Mouse (Mus musculus) activated CD4-positive, CD25-positive, alpha-beta regulatory T cell, adult 4 months (primary cell): ENCODE results near the gene Gm4141. TPM values are rescaled to one million over a fixed set of nuclear protein-coding genes. Genes with fewer than 3 reads are reported as not detected.
"Not testable (repeated sequence)": the region's sequence is repeated elsewhere in the genome, so short reads cannot be mapped to it uniquely, and the experiment has no call there.

Experiments used
- ATAC-seq: one replicate; pipeline ENCODE4 v1.8.0; 2017
- polyA plus RNA-seq, 2 experiments: library from polyadenylated mRNA; unstranded; fragments of 100-300 nt; shearing (Covaris generic); gene quantifications; one replicate each; pipeline ENCODE4 v1.2.1; 2017

Gene Gm4141
- not detected for polyA plus RNA-seq

DNA sequence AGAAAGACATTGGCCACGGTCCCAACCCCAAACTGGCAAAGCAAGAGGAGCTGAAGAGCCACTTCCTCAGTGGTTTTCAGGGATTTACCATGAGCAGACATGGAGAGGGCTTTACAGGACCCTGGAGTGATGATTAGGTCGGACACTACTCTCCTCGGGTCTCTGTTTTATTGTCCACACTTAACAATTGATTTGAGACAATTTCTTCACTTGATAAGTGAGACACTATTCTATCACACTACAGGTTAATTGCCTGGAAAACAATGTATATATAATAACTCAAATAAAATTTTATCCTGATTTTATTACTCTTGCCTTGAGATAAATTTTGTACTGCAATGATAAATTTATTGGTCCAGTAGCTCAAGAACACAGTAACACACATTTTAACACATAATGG is at the start of gene Gm4141:
Gm4141 (minus strand) TSS at position 101 of the 400 bp plus-strand sequence.
- not testable (repeated sequence) for ATAC-seq

DNA sequence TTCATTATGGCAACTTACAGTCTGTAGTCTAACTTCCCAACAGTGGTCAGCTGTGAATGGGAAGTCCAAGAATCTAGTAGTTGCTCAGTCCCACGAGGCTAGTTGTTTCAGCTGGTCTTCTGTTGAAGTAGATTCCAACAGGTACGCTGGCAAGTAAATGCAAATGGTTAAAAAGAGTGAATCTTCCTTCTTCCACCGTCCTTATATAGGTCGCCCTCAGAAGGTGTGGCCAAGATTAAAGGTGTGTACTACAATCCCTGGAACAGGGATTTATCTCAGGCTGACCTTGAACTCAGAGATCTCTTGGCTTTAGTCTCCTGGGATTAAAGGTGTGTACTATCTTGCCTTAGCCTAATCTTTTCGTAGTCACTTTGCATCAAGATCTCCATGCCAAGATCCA is 22.9 kb upstream of the Gm4141 start, which contains the start of gene Gm4513:
Gm4513 (minus strand) TSS at position 101 of the 400 bp plus-strand sequence.
- not testable (repeated sequence) for ATAC-seq

DNA sequence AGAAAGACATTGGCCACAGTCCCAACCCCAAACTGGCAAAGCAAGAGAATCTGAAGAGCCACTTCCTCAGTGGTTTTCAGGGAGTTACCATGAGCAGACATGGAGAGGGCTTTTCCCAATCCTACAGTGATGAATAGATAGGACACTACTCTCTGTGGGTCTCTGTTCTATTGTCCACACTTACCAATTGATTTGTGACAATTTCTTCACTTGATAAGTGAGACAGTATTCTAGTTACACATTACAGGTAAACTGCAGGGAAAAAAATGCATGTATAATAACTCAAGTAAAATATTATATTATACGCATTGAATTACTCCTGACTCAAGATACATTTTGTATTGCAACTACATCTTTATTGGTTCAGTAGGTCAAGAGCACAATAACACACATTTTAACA is 30.4 kb downstream of the Gm4141 start, which contains the start of gene Gm5726:
Gm5726 (minus strand) TSS at position 101 of the 400 bp plus-strand sequence.
- not testable (repeated sequence) for ATAC-seq

DNA sequence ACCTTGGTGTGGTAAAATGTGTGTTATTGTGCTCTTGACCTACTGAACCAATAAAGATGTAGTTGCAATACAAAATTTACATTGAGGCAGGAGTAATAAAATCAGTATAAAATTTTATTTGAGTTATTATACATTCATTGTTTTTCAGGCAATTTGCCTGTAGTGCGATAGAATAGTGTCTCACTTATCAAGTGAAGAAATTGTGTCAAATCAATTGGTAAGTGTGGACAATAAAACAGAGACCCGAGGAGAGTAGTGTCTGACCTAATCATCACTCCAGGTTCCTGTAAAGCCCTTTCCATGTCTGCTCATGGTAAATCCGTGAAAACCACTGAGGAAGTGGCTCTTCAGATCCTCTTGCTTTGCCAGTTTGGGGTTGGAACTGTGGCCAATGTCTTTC is 42.5 kb downstream of the Gm4141 start, which contains the start of gene Vmn1r104:
Vmn1r104 (plus strand) TSS at position 301 of the 400 bp plus-strand sequence.
- ATAC-seq = not testable (repeated sequence)

Other genes with a start within 250 kb of the Gm4141 start
- not detected for gene Gm4133, start 242.2 kb downstream of the Gm4141 start, polyA plus RNA-seq
- not detected for gene Gm5728, start 200.8 kb downstream of the Gm4141 start, polyA plus RNA-seq
- gene Vmn1r100, start 158.3 kb downstream of the Gm4141 start, polyA plus RNA-seq = not detected
- gene Vmn1r101, start 133.6 kb downstream of the Gm4141 start, polyA plus RNA-seq = not detected
- gene Gm10670, start 101.3 kb downstream of the Gm4141 start, polyA plus RNA-seq = not detected
- not detected for gene Vmn1r103, start 65.7 kb downstream of the Gm4141 start, polyA plus RNA-seq
- gene Vmn1r104, start 42.4 kb downstream of the Gm4141 start, polyA plus RNA-seq = not detected
- gene Gm5726, start 30.5 kb downstream of the Gm4141 start, polyA plus RNA-seq = not detected
- under 1 TPM in 1 of 2 experiments, not detected in 1; 0.28 TPM for gene Gm4513, start 22.8 kb upstream of the Gm4141 start, polyA plus RNA-seq
- not detected for gene Vmn1r107, start 92.7 kb upstream of the Gm4141 start, polyA plus RNA-seq
- gene Vmn1r111, start 127.0 kb upstream of the Gm4141 start, polyA plus RNA-seq = not detected
- not detected for gene Gm10668, start 154.4 kb upstream of the Gm4141 start, polyA plus RNA-seq
- not detected for gene Vmn1r112, start 194.9 kb upstream of the Gm4141 start, polyA plus RNA-seq
- not detected for gene Vmn1r113, start 211.0 kb upstream of the Gm4141 start, polyA plus RNA-seq
- not detected for gene Vmn1r114, start 235.9 kb upstream of the Gm4141 start, polyA plus RNA-seq